Mouse (Mus musculus): Measurements from ENCODE around the gene Scd3. TPM values are rescaled to one million over a fixed set of nuclear protein-coding genes. Genes with fewer than 3 reads are reported as not detected.
"Not testable (repeated sequence)": the region's sequence is repeated elsewhere in the genome, so short reads cannot be mapped to it uniquely, and the experiment has no call there.

Scd3 gene
- total RNA-seq, 2 experiments from 2014 or later = not detected

DNA sequence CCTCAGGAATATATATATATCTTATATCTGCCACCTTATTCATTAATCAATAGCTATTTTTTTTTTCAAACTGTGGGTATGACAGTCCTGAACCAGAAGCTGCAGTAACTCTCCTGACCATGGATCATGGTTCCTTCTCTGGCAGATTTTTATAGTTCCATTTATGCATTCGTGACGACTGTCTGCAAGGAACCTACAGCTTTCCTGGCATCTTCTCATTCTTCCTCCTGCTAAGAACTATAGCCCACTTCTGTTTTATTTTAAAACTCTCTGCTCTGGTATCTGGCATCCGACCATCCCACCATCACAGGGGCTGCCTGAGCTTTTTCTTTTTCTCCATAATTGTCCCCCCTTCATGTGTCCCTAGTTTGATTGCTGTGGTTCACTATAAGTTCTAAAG, 27.1 kb downstream of the Scd3 start:
- no peak for DNase-seq
- intact Hi-C loops (cut with DNase I) = no loop called here

DNA sequence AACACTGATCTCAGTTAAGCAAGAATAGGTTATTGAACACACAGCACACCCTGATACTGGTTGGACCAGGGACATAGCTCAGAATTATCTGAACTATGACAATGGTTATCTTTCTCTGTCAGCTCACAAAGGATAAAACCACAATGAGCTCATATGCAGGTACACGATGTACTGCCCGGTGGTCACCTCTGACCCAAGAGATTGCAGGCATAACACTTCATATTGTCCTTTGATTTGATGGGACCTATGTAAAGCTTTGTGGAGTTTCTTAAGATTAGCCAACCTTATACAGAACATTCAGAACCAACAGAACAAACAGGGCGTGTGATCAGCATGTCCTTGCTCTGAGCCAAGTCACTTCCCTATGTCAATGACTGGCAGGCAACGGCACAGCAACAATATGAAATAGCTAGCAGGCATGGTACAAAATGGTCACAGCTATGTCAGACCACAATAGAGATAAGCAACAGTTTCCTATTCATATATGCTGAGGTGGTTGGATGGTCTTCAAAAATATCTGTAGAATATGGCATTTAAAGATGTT, 28.6 kb downstream of the Scd3 start:
- intact Hi-C loops (cut with DNase I) = no loop called here
- no peak for DNase-seq

- intact Hi-C loops (cut with DNase I) = no loop called here
- no peak for DNase-seq
Measured at GRCm38 (mm10) chr19:44237471-44238006, 34.5 kb downstream of the Scd3 start.

- intact Hi-C loops (cut with DNase I) = no loop called here
- no peak for DNase-seq
Measured at GRCm38 (mm10) chr19:44238906-44239305, 35.8 kb downstream of the Scd3 start.

GRCm38 (mm10) chr19:44245761-44246171, 42.7 kb downstream of the Scd3 start:
- intact Hi-C loops (cut with DNase I) = loop anchor here (1.0 to 10.0 kb wide), 4 partner anchors 21 to 172 kb away; no protein-coding TSS in a partner anchor
- DNase-seq = peak; percentile 36 to 60

DNA sequence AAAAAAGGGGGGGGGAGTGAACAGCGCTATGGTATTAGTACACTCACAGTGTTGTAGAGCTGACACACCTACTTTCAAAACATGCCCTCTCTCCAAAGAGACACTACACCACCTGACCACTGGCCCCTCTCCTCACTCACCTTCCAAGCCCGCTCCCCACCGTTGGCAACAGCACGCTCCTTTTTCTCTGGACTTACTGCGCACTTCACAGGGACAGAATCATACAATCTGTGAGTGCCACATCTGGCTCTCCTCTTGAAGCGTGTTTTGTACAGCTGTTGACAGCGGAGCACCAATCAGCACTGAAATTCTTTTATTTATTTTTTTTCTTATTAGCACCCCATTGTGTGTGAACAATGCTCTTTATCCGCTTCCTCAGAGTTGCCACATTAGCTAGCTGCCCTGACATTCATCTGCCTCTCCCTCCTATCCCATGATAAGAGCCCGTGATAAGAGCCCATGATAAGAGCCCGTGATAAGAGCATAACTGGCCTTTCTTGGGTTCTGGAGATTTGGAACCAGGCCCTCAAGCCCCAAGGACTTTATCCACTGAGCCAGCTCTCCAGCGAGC, 43.4 kb downstream of the Scd3 start:
- intact Hi-C loops (cut with DNase I) = loop anchor here (1.0 to 10.0 kb wide), 4 partner anchors 20 to 171 kb away; no protein-coding TSS in a partner anchor
- DNase-seq = no peak

DNA sequence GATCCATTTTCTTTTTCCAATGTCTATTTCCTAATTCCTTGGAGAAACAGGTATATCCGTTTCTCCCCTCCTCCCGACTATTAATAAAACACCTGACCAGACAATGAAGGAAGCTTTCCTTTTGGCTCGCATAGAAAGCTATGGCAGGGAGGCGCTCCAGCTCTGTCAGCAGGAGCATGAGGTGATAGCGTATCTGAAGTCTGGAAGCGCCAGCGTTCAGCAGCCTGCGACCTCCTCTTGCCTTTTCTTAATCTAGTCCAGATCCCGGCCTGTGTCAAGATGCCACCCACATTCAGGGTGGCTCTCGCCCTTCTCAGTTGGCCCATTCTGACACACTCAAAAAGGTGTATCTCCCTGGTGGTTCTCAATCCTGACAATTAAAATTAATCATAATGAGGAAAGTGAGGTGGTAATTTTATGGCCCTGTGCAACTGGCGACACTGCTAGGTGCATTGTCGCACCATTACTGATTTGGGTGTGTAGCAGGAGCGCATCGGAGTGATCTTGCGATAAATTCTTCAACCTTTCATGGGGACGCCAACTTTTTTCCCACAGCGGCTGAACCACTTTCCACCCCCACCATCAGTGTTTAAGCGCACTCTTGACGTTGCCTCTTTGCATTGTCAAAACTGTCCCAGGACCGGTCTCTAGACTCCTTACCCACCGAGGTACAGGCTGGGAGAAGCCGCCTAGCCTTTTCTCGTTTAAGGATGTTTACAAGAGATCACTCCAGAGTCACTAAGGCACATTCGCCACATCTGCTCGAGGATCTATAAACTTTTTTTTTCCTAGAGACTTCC, 44.4 kb downstream of the Scd3 start:
- intact Hi-C loops (cut with DNase I) = loop anchor here (2.0 to 10.0 kb wide), 3 partner anchors 19 to 170 kb away; no protein-coding TSS in a partner anchor

DNA sequence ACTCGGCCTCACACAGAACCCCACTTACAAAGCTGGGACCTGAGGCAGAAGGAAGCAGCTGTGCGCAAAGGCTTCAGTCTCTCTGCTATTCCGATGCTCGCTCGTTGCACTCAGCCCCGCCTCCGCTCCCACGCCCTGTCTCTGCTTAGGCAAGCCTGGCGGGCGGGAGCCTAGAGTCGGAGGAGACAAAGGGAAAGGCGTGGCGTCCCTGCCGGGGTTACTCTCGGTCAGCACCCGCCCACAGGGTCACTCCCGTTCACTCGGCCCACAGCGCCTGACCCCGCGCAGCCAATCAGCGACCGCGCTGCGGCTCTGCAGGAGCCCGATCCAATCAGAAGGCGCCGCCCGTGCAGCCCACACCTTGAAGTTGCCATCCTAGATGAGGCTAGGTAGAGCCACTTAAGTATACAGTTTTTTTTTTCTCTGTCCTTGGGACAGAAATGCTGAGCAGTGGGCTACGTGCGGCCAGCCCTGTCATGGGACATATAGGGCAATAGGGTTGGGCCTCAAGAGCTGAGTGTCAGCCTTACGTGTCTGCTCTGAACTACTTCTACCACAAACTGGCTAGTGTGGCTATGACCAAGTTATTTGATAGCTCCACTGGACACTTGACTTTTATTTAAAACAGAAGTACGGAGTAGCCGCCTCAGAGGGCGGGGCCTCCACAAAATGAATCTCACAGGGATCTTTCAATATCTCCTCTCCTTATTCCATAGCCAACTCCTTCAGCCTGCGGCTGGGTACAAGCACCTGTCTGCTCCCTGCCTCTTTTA, 45.2 kb downstream of the Scd3 start:
- DNase-seq = peak; percentile 94 to 95
- intact Hi-C loops (cut with DNase I) = loop anchor here (5.0 to 10.0 kb wide), 2 partner anchors 117 to 169 kb away; no protein-coding TSS in a partner anchor

More for the DNA sequence above, 44.4 kb downstream of the Scd3 start:
- peak in 1 of 2 experiments; percentile 10 for DNase-seq

DNA sequence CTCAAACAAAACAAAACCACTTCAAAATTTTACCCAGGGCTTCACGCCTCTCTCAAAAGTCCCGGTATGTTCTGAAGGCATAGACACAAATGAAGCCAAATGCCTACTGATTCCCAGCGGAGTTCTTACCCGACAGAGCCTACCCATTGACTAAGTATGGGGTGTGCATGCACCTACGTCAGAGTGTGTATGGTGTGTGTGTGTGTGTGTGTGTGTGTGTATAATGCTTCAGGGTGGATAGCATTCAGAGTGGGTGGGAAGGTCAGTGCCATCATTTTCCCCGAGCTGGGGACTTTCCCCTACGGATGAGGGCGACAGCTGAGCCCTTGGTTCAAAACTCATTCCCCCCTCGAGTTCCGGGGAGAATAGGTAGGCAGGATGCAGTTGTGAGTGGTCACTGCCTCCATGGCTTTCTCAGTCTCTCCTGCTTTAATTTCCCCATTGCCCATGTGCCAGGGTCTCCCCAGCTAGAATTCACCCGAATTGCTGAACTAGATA, 45.8 kb downstream of the Scd3 start:
- intact Hi-C loops (cut with DNase I) = loop anchor here (5.0 to 10.0 kb wide), 2 partner anchors 116 to 168 kb away; no protein-coding TSS in a partner anchor
- no peak for DNase-seq

GRCm38 (mm10) chr19:44251138-44251537, 48.1 kb downstream of the Scd3 start:
- DNase-seq; intact Hi-C loops (cut with DNase I): not testable (repeated sequence)

- intact Hi-C loops (cut with DNase I) = no loop called here
- no peak for DNase-seq
Measured at GRCm38 (mm10) chr19:44251936-44252558, 49.0 kb downstream of the Scd3 start.

GRCm38 (mm10) chr19:44254106-44254505, 51.0 kb downstream of the Scd3 start:
- DNase-seq; intact Hi-C loops (cut with DNase I): not testable (repeated sequence)

DNA sequence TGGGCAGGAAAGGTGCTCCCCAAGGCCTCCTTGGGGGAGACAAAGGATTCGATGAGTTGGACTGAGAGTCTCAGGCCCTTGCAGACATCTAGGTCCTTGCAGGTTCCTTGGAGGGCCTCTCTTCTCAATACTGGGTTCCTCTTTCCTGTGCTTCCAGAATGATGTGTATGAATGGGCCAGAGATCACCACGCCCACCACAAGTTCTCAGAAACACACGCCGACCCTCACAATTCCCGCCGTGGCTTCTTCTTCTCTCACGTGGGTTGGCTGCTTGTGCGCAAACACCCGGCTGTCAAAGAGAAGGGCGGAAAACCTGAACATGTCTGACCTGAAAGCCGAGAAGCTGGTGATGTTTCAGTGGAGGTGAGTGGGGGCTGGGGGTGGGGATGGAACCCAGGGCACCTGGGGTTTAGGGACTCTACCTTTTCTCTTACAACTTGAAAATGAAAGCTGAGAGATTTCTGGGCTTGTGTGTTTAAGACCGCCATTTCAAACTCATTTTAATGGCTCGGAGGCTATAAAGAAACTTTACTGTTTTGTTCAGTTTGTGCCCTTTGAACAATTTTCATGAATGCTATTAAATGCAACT, 54.4 kb downstream of the Scd3 start:
- DNase-seq = no peak
- intact Hi-C loops (cut with DNase I) = no loop called here

- intact Hi-C loops (cut with DNase I) = no loop called here
Measured at GRCm38 (mm10) chr19:44259484-44259883, 56.4 kb downstream of the Scd3 start.

DNA sequence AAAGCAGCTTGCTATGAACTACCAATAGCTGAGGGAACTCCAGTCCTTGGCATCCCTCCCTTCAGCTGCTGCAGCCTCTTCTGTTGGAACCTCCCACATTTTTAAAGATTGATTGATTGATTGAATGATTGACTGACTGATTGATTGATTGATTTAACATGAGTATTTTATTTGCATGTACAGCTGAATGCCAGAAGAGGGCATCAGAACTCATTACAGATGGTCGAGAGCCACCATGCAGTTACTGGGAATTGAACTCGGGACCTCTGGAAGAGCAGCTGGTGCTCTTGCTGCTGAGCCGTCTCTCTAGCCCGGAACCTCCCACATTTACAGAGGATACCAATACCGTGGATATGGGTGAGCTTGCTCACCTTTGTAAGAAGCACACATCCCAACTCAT, 57.4 kb downstream of the Scd3 start:
- intact Hi-C loops (cut with DNase I) = no loop called here
- DNase-seq = no peak

More at GRCm38 (mm10) chr19:44259484-44259883, 56.4 kb downstream of the Scd3 start:
- no peak for DNase-seq

GRCm38 (mm10) chr19:44261774-44262173, 58.7 kb downstream of the Scd3 start:
- intact Hi-C loops (cut with DNase I) = no loop called here
- DNase-seq = no peak

- DNase-seq = no peak
- intact Hi-C loops (cut with DNase I) = no loop called here
Measured at GRCm38 (mm10) chr19:44263581-44263980, 60.5 kb downstream of the Scd3 start.

- intact Hi-C loops (cut with DNase I) = no loop called here
- no peak for DNase-seq
Measured at GRCm38 (mm10) chr19:44264226-44264625, 61.2 kb downstream of the Scd3 start.

GRCm38 (mm10) chr19:44265300-44265699, 62.2 kb downstream of the Scd3 start:
- DNase-seq = peak; percentile 40 to 50
- intact Hi-C loops (cut with DNase I) = no loop called here

All from heart, postnatal 14 days (tissue).